Mouse (Mus musculus): ENCODE measurements at regions not wholly inside any gene's neighbourhood (a gene's known extent, or its start where the extent isn't known, plus 50 kb on each side); places are given as distances from the start of the nearest gene placed in this dataset.
"Not testable (repeated sequence)": the region's sequence is repeated elsewhere in the genome, so short reads cannot be mapped to it uniquely, and the experiment has no call there.

- Histone ChIP-seq H3K4me1 (0 out of 2 replicates have a peak, but pooled peaks cover 6% of the 10 kb centered on the region), H3K27ac (replicated peaks) (no peak overlapping the region), H3K9ac (replicated peaks) (no peak overlapping the region), H3K27me3 (no peaks in the 10 kb centered on the region), H3K4me2 (replicated peaks) (no peak overlapping the region), H3K36me3 (no peaks in the 10 kb centered on the region), H3K4me3 (no peak overlapping the region), H3K9me3 (no peaks in the 10 kb centered on the region)
- ATAC-seq (ENCODE audit: low FRiP score, low read depth): peak; percentile 95
- 52% methylated on average over 12 of the region's 12 CpGs for WGBS
These were observed 162.4 kb upstream of the Akr1e1 start for GRCm38 (mm10) chr13:4771120-4772075.

GRCm38 (mm10) chr13:4759965-4760364 lies 151.0 kb upstream of the Akr1e1 start:
- H3K36me3 ChIP-seq: no peaks in the 10 kb centered on the region
- no peak overlapping the region for H3K27ac ChIP-seq (replicated peaks)
- no peak overlapping the region for H3K9ac ChIP-seq (replicated peaks)
- 32% methylated on average over 3 of the region's 3 CpGs for WGBS
- no peaks in the 10 kb centered on the region for H3K9me3 ChIP-seq
- H3K4me1 ChIP-seq: no peaks in the 10 kb centered on the region
- no peak for ATAC-seq (ENCODE audit: low FRiP score, low read depth)
- no peak overlapping the region for H3K4me3 ChIP-seq
- no peaks in the 10 kb centered on the region for H3K27me3 ChIP-seq
- H3K4me2 ChIP-seq (replicated peaks): no peak overlapping the region

GRCm38 (mm10) chr13:4756529-4756928 lies 147.6 kb upstream of the Akr1e1 start:
- no peak overlapping the region for H3K9ac ChIP-seq (replicated peaks)
- no peak overlapping the region for H3K4me3 ChIP-seq
- peak; percentile 74 for ATAC-seq (ENCODE audit: low FRiP score, low read depth)
- H3K9me3 ChIP-seq: no peaks in the 10 kb centered on the region
- H3K4me1 ChIP-seq: no peaks in the 10 kb centered on the region
- H3K4me2 ChIP-seq (replicated peaks): no peak overlapping the region
- H3K27me3 ChIP-seq: no peaks in the 10 kb centered on the region
- H3K36me3 ChIP-seq: no peaks in the 10 kb centered on the region
- H3K27ac ChIP-seq (replicated peaks): no peak overlapping the region

GRCm38 (mm10) chr13:4742930-4743329 lies 134.0 kb upstream of the Akr1e1 start:
- Histone ChIP-seq H3K27ac (replicated peaks) (no peak overlapping the region), H3K4me2 (replicated peaks) (no peak overlapping the region), H3K9ac (replicated peaks) (no peak overlapping the region), H3K27me3 (no peaks in the 10 kb centered on the region), H3K36me3 (no peaks in the 10 kb centered on the region), H3K4me1 (no peaks in the 10 kb centered on the region), H3K4me3 (no peak overlapping the region), H3K9me3 (no peaks in the 10 kb centered on the region)
- 66% methylated on average over 2 of the region's 2 CpGs for WGBS
- no peak for ATAC-seq (ENCODE audit: low FRiP score, low read depth)

- ATAC-seq (ENCODE audit: low FRiP score, low read depth); H3K9ac ChIP-seq (replicated peaks); H3K4me3 ChIP-seq; H3K27me3 ChIP-seq; H3K4me1 ChIP-seq; H3K27ac ChIP-seq (replicated peaks); H3K36me3 ChIP-seq; H3K4me2 ChIP-seq (replicated peaks); H3K9me3 ChIP-seq: not testable (repeated sequence)
- 82% methylated on average over 2 of the region's 2 CpGs for WGBS
These were observed 107.3 kb upstream of the Akr1e1 start for GRCm38 (mm10) chr13:4716299-4716698.

- no peak overlapping the region for H3K9ac ChIP-seq (replicated peaks)
- no peaks in the 10 kb centered on the region for H3K4me1 ChIP-seq
- no peak overlapping the region for H3K4me3 ChIP-seq
- WGBS: 86% methylated on average over 1 of the region's 1 CpGs
- no peaks in the 10 kb centered on the region for H3K9me3 ChIP-seq
- H3K4me2 ChIP-seq (replicated peaks): no peak overlapping the region
- no peak overlapping the region for H3K27ac ChIP-seq (replicated peaks)
- ATAC-seq (ENCODE audit: low FRiP score, low read depth): no peak
- H3K27me3 ChIP-seq: no peaks in the 10 kb centered on the region
- no peaks in the 10 kb centered on the region for H3K36me3 ChIP-seq
These were observed 105.8 kb upstream of the Akr1e1 start for GRCm38 (mm10) chr13:4714724-4715123.

- no peak overlapping the region for H3K4me2 ChIP-seq (replicated peaks)
- H3K27me3 ChIP-seq: no peaks in the 10 kb centered on the region
- H3K36me3 ChIP-seq: no peaks in the 10 kb centered on the region
- no peaks in the 10 kb centered on the region for H3K9me3 ChIP-seq
- no peak overlapping the region for H3K4me3 ChIP-seq
- H3K27ac ChIP-seq (replicated peaks): no peak overlapping the region
- 59% methylated on average over 3 of the region's 3 CpGs for WGBS
- H3K9ac ChIP-seq (replicated peaks): no peak overlapping the region
- 0 out of 2 replicates have a peak, but pooled peaks have one; percentile 41 for ATAC-seq (ENCODE audit: low FRiP score, low read depth)
- no peaks in the 10 kb centered on the region for H3K4me1 ChIP-seq
These were observed 103.7 kb upstream of the Akr1e1 start for GRCm38 (mm10) chr13:4712698-4713097.

GRCm38 (mm10) chr13:4699591-4699990 lies 90.6 kb upstream of the Akr1e1 start:
- H3K4me3 ChIP-seq; H3K4me2 ChIP-seq (replicated peaks); ATAC-seq (ENCODE audit: low FRiP score, low read depth); H3K27me3 ChIP-seq; H3K9me3 ChIP-seq; H3K9ac ChIP-seq (replicated peaks); H3K36me3 ChIP-seq; H3K27ac ChIP-seq (replicated peaks); H3K4me1 ChIP-seq: not testable (repeated sequence)
- 49% methylated on average over 2 of the region's 2 CpGs for WGBS

- Histone ChIP-seq H3K4me1 (no peaks in the 10 kb centered on the region), H3K4me3 (no peak overlapping the region), H3K27me3 (no peaks in the 10 kb centered on the region), H3K9me3 (no peaks in the 10 kb centered on the region), H3K36me3 (no peaks in the 10 kb centered on the region), H3K4me2 (replicated peaks) (0 out of 2 replicates have a peak overlapping the region, but pooled peaks have one; percentile 13), H3K9ac (replicated peaks) (no peak overlapping the region), H3K27ac (replicated peaks) (no peak overlapping the region)
- peak; percentile 16; the same call in 1 of the 2 replicates for ATAC-seq (ENCODE audit: low FRiP score, low read depth)
- WGBS: 33% methylated on average over 11 of the region's 11 CpGs
These were observed 57.6 kb upstream of the Akr1e1 start for GRCm38 (mm10) chr13:4666375-4667140.

- Histone ChIP-seq H3K27ac (replicated peaks) (no peak overlapping the region), H3K4me3 (no peak overlapping the region), H3K36me3 (no peaks in the 10 kb centered on the region), H3K9ac (replicated peaks) (no peak overlapping the region), H3K27me3 (no peaks in the 10 kb centered on the region), H3K9me3 (no peaks in the 10 kb centered on the region), H3K4me1 (no peaks in the 10 kb centered on the region), H3K4me2 (replicated peaks) (no peak overlapping the region)
- ATAC-seq (ENCODE audit: low FRiP score, low read depth): no peak
- WGBS: 62% methylated on average over 3 of the region's 3 CpGs
These were observed 54.4 kb upstream of the Akr1e1 start for GRCm38 (mm10) chr13:4663390-4663789.

- no peak overlapping the region for H3K9ac ChIP-seq (replicated peaks)
- no peak overlapping the region for H3K27ac ChIP-seq (replicated peaks)
- H3K27me3 ChIP-seq: no peaks in the 10 kb centered on the region
- no peaks in the 10 kb centered on the region for H3K36me3 ChIP-seq
- H3K9me3 ChIP-seq: no peaks in the 10 kb centered on the region
- H3K4me3 ChIP-seq: no peak overlapping the region
- WGBS: 58% methylated on average over 13 of the region's 13 CpGs
- peak; percentile 53; the same call in 1 of the 2 replicates for ATAC-seq (ENCODE audit: low FRiP score, low read depth)
- H3K4me1 ChIP-seq: no peaks in the 10 kb centered on the region
- H3K4me2 ChIP-seq (replicated peaks): no peak overlapping the region
These were observed 53.5 kb upstream of the Akr1e1 start for GRCm38 (mm10) chr13:4662336-4663101.

Data from midbrain, embryonic 12.5 days (tissue).